Mouse (Mus musculus) heart, embryonic 15.5 days (tissue): Measurements from ENCODE around the gene 4930467E23Rik. TPM values are rescaled to one million over a fixed set of nuclear protein-coding genes. Genes with fewer than 3 reads are reported as not detected.
A peak's percentile ranks its signal among the peaks of the same experiment; 100 is the strongest.
"Not testable (repeated sequence)": the region's sequence is repeated elsewhere in the genome, so short reads cannot be mapped to it uniquely, and the experiment has no call there.

ENCODE experiments used
- ATAC-seq: fragments of 200-750 bp; cut with Nextera tagmentation; replicated peaks from 2 replicates; pipeline ENCODE4 v1.8.0; 2017; ENCODE audit warnings: low read depth, moderate TSS enrichment; ENCODE audit not compliant: insufficient number of reproducible peaks, insufficient read depth, low FRiP score
- H3K27ac ChIP-seq: fragments of 300-500 bp; sonication (generic); 2 replicates; pipeline ENCODE4 v1.5.1; 2015; ENCODE audit warnings: mild to moderate bottlenecking, inconsistent platforms
- H3K27me3 ChIP-seq: fragments of 300-500 bp; sonication (generic); 2 replicates; pipeline ENCODE4 v1.6.1; 2015; ENCODE audit warnings: inconsistent platforms
- H3K36me3 ChIP-seq: fragments of 300-500 bp; sonication (generic); 2 replicates; pipeline ENCODE4 v1.6.1; 2015; ENCODE audit warnings: mild to moderate bottlenecking, inconsistent platforms
- H3K4me1 ChIP-seq: fragments of 300-500 bp; sonication (generic); replicated peaks from 2 replicates; pipeline ENCODE4 v1.6.1; 2015; ENCODE audit warnings: inconsistent platforms
- H3K4me2 ChIP-seq: fragments of 300-500 bp; sonication (generic); 2 replicates; pipeline ENCODE4 v1.6.1; 2015; ENCODE audit warnings: inconsistent platforms, mild to moderate bottlenecking, moderate library complexity
- H3K4me3 ChIP-seq: fragments of 300-500 bp; sonication (generic); 2 replicates; pipeline ENCODE4 v1.5.1; 2015; ENCODE audit warnings: mild to moderate bottlenecking, inconsistent platforms
- H3K9ac ChIP-seq: fragments of 300-500 bp; sonication (generic); 2 replicates; pipeline ENCODE4 v1.6.1; 2015; ENCODE audit warnings: mild to moderate bottlenecking, inconsistent platforms
- H3K9me3 ChIP-seq: fragments of 300-500 bp; sonication (generic); replicated peaks from 2 replicates; pipeline ENCODE4 v1.6.1; 2016; ENCODE audit warnings: inconsistent platforms
- WGBS: fragments of 180-500 bp; shearing (Covaris S2); methylation state at CpG from one replicate; pipeline ENCODE4 v1.1.7; 2015; ENCODE audit warnings: mixed read lengths; 5-methylcytosine and 5-hydroxymethylcytosine counted together
- polyA plus RNA-seq: library from polyadenylated mRNA; unstranded; fragments of >200 nt; fragmentation: Nextera tagmentation; extraction: Ambion mirVana; gene quantifications from 2 replicates; pipeline ENCODE4 v1.2.1, GENCODE M21; 2015

Gene 4930467E23Rik
- polyA plus RNA-seq, 1 experiment from 2014 or later, result not detected

- not testable (repeated sequence) for H3K4me3 ChIP-seq, H3K27ac ChIP-seq, H3K9ac ChIP-seq, H3K27me3 ChIP-seq, H3K9me3 ChIP-seq, H3K4me1 ChIP-seq, H3K36me3 ChIP-seq, H3K4me2 ChIP-seq, ATAC-seq
- 73% methylated on average over 2 of the region's 2 CpGs for WGBS
These were observed 17.1 kb upstream of the 4930467E23Rik start for GRCm38 (mm10) chr8:19712227-19712750.

GRCm38 (mm10) chr8:19712816-19713215, 16.6 kb upstream of the 4930467E23Rik start:
- not testable (repeated sequence) for ATAC-seq, H3K27ac ChIP-seq, H3K9ac ChIP-seq, H3K9me3 ChIP-seq, H3K4me3 ChIP-seq, H3K4me2 ChIP-seq, H3K4me1 ChIP-seq, H3K27me3 ChIP-seq, H3K36me3 ChIP-seq
- WGBS, result 78% methylated on average over 4 of the region's 4 CpGs

DNA sequence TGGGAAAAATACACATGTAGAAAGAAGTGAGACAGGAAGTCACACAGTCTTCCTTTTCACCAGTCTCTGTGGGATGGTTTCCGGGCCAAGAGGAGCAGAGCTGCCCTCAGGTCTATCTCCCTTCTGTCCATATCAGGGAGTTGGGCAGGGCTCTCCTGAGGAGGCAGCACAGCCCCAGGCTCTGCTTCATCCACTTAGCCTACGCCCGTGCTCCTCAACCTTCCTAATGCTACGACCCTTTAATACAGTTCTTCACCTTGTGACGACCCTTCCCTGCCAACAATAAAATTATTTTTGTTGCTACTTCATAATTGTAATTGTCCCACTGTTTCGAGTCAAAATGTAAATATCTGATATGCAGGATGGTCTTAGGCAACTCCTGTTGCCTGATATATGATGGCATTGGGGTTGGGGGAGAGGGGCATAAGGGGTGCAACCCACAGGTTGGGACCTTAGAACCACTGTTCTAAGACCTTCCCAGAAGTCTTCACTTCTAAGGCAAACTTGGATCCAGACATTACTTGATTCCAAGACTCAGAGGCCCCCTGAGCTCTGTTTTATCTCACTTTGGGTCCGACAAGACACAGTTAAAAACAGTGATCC, 16.0 kb upstream of the 4930467E23Rik start:
- not testable (repeated sequence) for H3K9ac ChIP-seq, H3K36me3 ChIP-seq, H3K27me3 ChIP-seq, H3K4me2 ChIP-seq, H3K27ac ChIP-seq, H3K9me3 ChIP-seq, H3K4me3 ChIP-seq, H3K4me1 ChIP-seq
- WGBS, result 73% methylated on average over 7 of the region's 7 CpGs
- peak; percentile 47; the same call in 1 of the 2 replicates for ATAC-seq

- not testable (repeated sequence) for ATAC-seq, H3K4me2 ChIP-seq, H3K9ac ChIP-seq, H3K36me3 ChIP-seq, H3K4me1 ChIP-seq, H3K27me3 ChIP-seq, H3K4me3 ChIP-seq, H3K9me3 ChIP-seq, H3K27ac ChIP-seq
- WGBS, result 83% methylated on average over 2 of the region's 2 CpGs
These were observed 14.9 kb upstream of the 4930467E23Rik start for GRCm38 (mm10) chr8:19714426-19714825.

DNA sequence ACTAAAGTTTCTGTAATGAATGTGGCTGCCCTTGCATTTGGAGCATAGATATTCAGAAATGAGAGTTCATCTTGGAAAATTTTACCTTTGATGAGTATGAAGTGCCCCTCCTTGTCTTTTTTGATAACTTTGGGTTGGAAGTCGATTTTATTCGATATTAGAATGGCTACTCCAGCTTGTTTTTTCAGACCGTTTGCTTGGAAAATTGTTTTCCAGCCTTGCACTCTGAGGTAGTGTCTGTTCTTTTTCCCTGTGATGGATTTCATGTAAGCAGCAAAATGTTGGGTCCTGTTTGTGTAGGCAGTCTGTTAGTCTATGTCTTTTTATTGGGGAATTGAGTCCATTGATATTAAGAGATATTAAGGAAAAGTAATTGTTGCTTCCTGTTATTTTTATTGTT, 14.1 kb upstream of the 4930467E23Rik start:
- H3K27me3 ChIP-seq, H3K9ac ChIP-seq, H3K27ac ChIP-seq, H3K4me2 ChIP-seq, H3K4me3 ChIP-seq, H3K9me3 ChIP-seq, H3K4me1 ChIP-seq, H3K36me3 ChIP-seq, ATAC-seq: not testable (repeated sequence)
- WGBS, result 74% methylated on average over 3 of the region's 3 CpGs

DNA sequence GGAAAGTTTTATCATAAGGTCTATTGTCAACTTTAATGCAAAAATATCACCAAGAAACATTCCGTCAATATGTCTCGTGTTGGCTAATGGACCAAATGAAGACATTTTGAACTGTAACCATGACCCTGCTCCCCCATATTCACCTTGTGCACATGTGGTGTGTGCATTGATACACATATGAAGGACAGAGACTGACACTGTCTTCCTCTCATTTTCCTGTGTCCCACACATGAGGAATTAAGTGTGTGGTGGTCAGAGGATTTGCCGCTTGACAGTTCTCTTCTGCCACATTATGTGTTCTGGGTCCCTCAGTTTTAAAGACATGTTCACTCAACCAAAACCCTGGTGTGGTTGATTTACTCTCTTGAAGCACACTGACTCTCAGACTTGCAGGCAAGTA, 11.5 kb upstream of the 4930467E23Rik start:
- H3K4me1 ChIP-seq, H3K9me3 ChIP-seq, H3K4me3 ChIP-seq, H3K4me2 ChIP-seq, H3K36me3 ChIP-seq, H3K9ac ChIP-seq, H3K27me3 ChIP-seq, ATAC-seq, H3K27ac ChIP-seq: not testable (repeated sequence)
- WGBS, result 83% methylated on average over 3 of the region's 3 CpGs

- H3K9ac ChIP-seq, H3K36me3 ChIP-seq, ATAC-seq: not testable (repeated sequence)
These were observed 9.9 kb upstream of the 4930467E23Rik start for GRCm38 (mm10) chr8:19719513-19719912.

DNA sequence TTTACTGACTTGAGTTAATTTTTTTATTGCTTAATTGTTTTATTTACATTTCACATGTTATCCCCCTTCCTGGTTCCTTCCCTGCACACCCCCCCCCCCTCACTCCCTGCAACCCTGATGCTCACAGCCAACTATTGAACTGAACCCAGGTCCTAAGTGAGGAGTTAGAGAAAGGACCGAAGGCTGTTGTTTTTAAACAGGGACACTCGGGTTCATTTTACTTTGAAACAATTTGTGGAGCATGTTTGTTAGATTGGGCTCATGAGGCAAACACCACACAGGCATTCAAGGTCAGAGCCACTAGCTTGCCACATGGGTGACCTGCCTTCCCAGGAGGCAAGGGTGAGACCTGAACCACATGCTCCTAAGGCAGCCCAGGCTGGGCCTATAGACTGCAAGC, 4.5 kb upstream of the 4930467E23Rik start:
- not testable (repeated sequence) for ATAC-seq, H3K4me3 ChIP-seq

More at GRCm38 (mm10) chr8:19719513-19719912, 9.9 kb upstream of the 4930467E23Rik start:
- 62% methylated on average over 3 of the region's 3 CpGs for WGBS
- not testable (repeated sequence) for H3K27ac ChIP-seq, H3K27me3 ChIP-seq, H3K4me3 ChIP-seq, H3K4me2 ChIP-seq, H3K9me3 ChIP-seq, H3K4me1 ChIP-seq

GRCm38 (mm10) chr8:19751773-19752172, 22.4 kb downstream of the 4930467E23Rik start:
- not testable (repeated sequence) for H3K27me3 ChIP-seq, H3K4me3 ChIP-seq, H3K4me1 ChIP-seq, H3K9me3 ChIP-seq, H3K36me3 ChIP-seq, ATAC-seq, H3K9ac ChIP-seq, H3K27ac ChIP-seq, H3K4me2 ChIP-seq

More for the DNA sequence above, 4.5 kb upstream of the 4930467E23Rik start:
- not testable (repeated sequence) for H3K9ac ChIP-seq, H3K4me1 ChIP-seq, H3K9me3 ChIP-seq, H3K4me2 ChIP-seq, H3K27ac ChIP-seq, H3K36me3 ChIP-seq, H3K27me3 ChIP-seq
- WGBS, result 53% methylated on average over 2 of the region's 2 CpGs

DNA sequence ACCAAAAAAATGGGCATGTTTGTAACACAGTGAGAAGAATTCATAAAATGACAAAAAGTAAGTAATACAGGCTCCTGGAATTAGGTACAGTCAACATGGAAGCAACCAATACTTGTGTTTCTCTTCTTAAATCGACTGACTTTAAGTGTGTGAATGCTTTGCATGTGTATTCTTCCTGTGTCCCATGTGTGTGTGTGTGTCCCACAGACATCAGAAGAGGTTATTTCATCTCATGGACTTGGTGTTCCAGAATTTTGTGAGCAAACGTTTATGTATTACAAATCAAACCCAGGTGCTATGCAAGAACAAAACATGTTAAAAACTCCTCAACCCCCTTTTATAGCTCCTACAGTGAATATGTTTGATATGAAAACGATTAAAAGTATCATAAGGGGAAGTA, 24.8 kb downstream of the 4930467E23Rik start:
- H3K36me3 ChIP-seq, H3K4me1 ChIP-seq, H3K9me3 ChIP-seq, H3K9ac ChIP-seq, H3K27ac ChIP-seq, ATAC-seq, H3K27me3 ChIP-seq, H3K4me2 ChIP-seq, H3K4me3 ChIP-seq: not testable (repeated sequence)
- WGBS, result 42% methylated on average over 3 of the region's 3 CpGs

DNA sequence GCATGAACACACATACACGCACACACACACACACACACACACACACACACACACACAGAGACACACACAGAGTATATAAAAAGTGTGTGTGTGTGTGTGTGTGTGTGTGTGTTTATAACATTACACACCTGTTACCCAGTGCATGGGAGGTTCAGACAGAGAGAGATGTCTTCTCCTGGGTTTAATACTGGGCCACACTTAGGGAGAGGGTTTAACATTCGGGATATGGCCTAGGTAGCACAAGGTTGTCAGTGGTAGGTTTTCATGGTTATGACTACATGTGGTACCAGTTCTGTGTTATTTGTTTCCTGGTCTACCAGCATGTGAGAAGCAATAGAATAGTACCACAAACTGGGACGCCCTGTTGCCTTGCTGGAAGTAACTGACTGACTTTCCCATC, 25.6 kb downstream of the 4930467E23Rik start:
- H3K9me3 ChIP-seq, H3K9ac ChIP-seq, ATAC-seq, H3K27me3 ChIP-seq, H3K4me3 ChIP-seq, H3K36me3 ChIP-seq, H3K4me2 ChIP-seq, H3K4me1 ChIP-seq, H3K27ac ChIP-seq: not testable (repeated sequence)
- WGBS, result 70% methylated on average over 3 of the region's 3 CpGs

- not testable (repeated sequence) for H3K4me3 ChIP-seq, H3K36me3 ChIP-seq, H3K9me3 ChIP-seq, H3K9ac ChIP-seq, H3K27me3 ChIP-seq, H3K4me1 ChIP-seq, H3K27ac ChIP-seq, H3K4me2 ChIP-seq, ATAC-seq
- 71% methylated on average over 5 of the region's 5 CpGs for WGBS
These were observed 32.3 kb downstream of the 4930467E23Rik start for GRCm38 (mm10) chr8:19761660-19762059.
